Mouse (Mus musculus): ENCODE results near the gene Card6. TPM values are rescaled to one million over a fixed set of nuclear protein-coding genes. Genes with fewer than 3 reads are reported as not detected.
A peak's percentile ranks its signal among the peaks of the same experiment; 100 is the strongest.

The Card6 gene
- polyA plus RNA-seq, 1 experiment from 2014 or later = 1.3 TPM

DNA sequence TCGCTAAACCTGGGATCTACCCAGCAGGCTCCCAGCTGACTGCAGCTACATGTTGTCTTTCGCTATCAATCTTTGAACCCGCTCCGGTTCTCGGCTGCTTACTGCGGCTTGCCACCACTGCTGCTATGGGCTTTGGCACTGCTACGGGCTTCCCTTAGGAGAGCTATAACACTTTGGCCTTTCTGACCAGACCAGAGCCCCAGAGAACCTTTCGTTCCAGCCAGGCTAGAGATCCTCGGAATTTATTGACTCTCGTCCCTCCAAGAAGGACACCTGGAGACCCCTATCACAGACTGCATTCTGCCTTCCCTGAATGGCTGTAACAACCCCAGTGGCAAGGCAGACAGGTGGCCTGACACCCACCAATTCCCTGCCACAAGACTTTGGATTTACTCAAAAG lies 18.2 kb downstream of the Card6 start:
- Histone ChIP-seq H3K4me1 (ENCODE audit: control insufficient read depth, insufficient read depth, low read length) (no peaks in the 10 kb centered on the region), H3K4me2 (ENCODE audit: low read depth, low read length) (no peak overlapping the region), H3K27ac (replicated peaks; ENCODE audit: low read depth, low read length) (no peak overlapping the region), H3K9ac (replicated peaks; ENCODE audit: low read length) (no peak overlapping the region), H3K9me3 (replicated peaks; ENCODE audit: control insufficient read depth, low read length) (no peaks in the 10 kb centered on the region), H3K4me3 (ENCODE audit: low read depth, low read length) (no peak overlapping the region), H3K27me3 (ENCODE audit: control insufficient read depth, insufficient read depth, low read length) (no peaks in the 10 kb centered on the region), H3K36me3 (replicated peaks; ENCODE audit: control insufficient read depth, insufficient read depth, low read depth, low read length) (no peaks in the 10 kb centered on the region)
- WGBS = 92% methylated on average over 10 of the region's 10 CpGs
- no peak for DNase-seq (ENCODE audit: low spot score)
- no peak for ATAC-seq (replicated peaks; ENCODE audit: insufficient number of reproducible peaks, low FRiP score, low TSS enrichment, low read depth)

DNA sequence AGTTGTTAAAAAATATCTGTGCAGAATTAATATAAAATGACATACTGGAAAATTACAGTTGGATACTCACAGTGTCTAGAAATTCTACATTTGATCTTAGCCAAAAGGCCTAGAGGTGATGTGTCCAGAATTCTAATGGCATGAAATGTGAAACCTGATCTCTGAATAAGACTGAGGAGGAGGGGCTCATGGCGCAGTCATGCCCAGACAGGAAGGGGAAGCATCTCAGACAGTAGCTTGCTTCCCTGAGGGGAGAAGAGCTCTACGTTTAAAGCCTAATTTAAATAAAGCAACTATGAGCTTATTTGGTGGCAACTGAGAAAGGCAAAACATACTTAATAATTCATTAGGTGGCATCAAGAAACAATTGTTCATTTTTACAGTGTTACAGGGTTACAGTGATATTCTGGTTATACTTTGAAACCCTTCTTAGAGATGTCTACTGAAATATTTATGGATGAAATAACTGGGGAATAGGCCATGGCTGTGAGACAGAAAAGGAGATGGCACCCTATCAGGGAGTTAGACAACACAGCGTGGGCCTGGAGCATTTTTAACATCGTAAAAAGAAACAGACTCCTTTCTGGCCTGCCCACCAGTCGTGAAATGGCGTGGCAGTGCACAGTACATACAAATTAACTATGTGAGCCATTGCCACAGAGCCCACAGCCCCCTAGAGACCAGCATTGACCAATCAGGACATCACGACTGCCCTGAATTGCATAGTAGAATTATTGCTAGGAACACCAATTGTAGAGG lies 19.3 kb downstream of the Card6 start:
- DNase-seq (ENCODE audit: low spot score) = peak; percentile 30
- ATAC-seq (replicated peaks; ENCODE audit: insufficient number of reproducible peaks, low FRiP score, low TSS enrichment, low read depth) = no peak
- H3K4me3 ChIP-seq (ENCODE audit: low read depth, low read length) = no peak overlapping the region
- no peaks in the 10 kb centered on the region; the same call in 1 of the 2 replicates for H3K9me3 ChIP-seq (replicated peaks; ENCODE audit: control insufficient read depth, low read length)
- no peaks in the 10 kb centered on the region for H3K36me3 ChIP-seq (replicated peaks; ENCODE audit: control insufficient read depth, insufficient read depth, low read depth, low read length)
- H3K27me3 ChIP-seq (ENCODE audit: control insufficient read depth, insufficient read depth, low read length) = no peaks in the 10 kb centered on the region
- no peak overlapping the region for H3K4me2 ChIP-seq (ENCODE audit: low read depth, low read length)
- no peaks in the 10 kb centered on the region for H3K4me1 ChIP-seq (ENCODE audit: control insufficient read depth, insufficient read depth, low read length)
- H3K9ac ChIP-seq (replicated peaks; ENCODE audit: low read length) = no peak overlapping the region
- H3K27ac ChIP-seq (replicated peaks; ENCODE audit: low read depth, low read length) = no peak overlapping the region
- 62% methylated on average over 7 of the region's 7 CpGs for WGBS

DNA sequence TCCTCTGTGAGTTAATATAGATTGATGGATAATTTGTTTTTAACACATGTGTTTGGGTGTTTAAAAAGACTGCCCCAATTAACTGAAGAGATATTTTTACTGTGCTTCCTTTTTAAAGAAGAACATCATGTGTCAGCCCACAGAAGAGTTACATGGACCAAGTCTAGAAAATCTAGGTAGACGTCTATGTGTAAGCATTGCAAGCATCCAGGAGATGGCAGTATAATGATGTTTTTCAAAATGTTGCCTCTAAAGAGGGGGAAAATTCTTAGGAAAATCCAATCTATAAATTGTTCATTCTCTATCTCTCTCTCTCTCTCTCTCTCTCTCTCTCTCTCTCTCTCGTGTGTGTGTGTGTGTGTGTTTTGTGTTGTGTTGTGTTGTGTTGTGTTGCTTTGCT lies 22.2 kb downstream of the Card6 start:
- no peak overlapping the region for H3K4me2 ChIP-seq (ENCODE audit: low read depth, low read length)

DNA sequence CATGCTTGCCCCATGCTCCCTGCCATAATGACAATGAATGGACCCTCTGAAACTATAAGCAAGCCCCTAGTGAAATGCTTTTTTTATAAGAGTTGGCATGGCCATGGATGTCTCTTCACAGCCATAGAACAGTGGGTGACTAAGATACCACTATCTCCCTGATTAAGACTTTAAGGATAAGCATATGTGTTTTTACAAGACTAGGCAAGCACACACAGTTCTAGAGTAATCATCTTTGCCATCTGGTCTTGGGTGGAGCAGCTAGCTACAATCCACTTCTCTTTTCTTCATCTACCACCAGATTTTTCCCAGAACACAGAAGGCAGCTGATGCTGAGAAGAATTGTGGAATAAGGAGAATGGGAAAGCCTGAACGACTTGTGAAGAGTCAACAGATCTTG lies 27.1 kb downstream of the Card6 start:
- Histone ChIP-seq H3K9me3 (replicated peaks; ENCODE audit: control insufficient read depth, low read length) (no peaks in the 10 kb centered on the region; the same call in 1 of the 2 replicates), H3K4me2 (ENCODE audit: low read depth, low read length) (no peak overlapping the region), H3K27ac (replicated peaks; ENCODE audit: low read depth, low read length) (no peak overlapping the region), H3K27me3 (ENCODE audit: control insufficient read depth, insufficient read depth, low read length) (no peaks in the 10 kb centered on the region), H3K4me1 (ENCODE audit: control insufficient read depth, insufficient read depth, low read length) (no peaks in the 10 kb centered on the region), H3K4me3 (ENCODE audit: low read depth, low read length) (no peak overlapping the region), H3K9ac (replicated peaks; ENCODE audit: low read length) (no peak overlapping the region), H3K36me3 (replicated peaks; ENCODE audit: control insufficient read depth, insufficient read depth, low read depth, low read length) (no peaks in the 10 kb centered on the region)
- WGBS = 67% methylated on average over 1 of the region's 1 CpGs
- no peak for ATAC-seq (replicated peaks; ENCODE audit: insufficient number of reproducible peaks, low FRiP score, low TSS enrichment, low read depth)
- no peak for DNase-seq (ENCODE audit: low spot score)

More for the DNA sequence above, 22.2 kb downstream of the Card6 start:
- no peak overlapping the region for H3K4me3 ChIP-seq (ENCODE audit: low read depth, low read length)
- 16% methylated on average over 2 of the region's 2 CpGs for WGBS
- DNase-seq (ENCODE audit: low spot score) (peak; percentile 55), ATAC-seq (replicated peaks; ENCODE audit: insufficient number of reproducible peaks, low FRiP score, low TSS enrichment, low read depth) (no peak)
- no peak overlapping the region for H3K27ac ChIP-seq (replicated peaks; ENCODE audit: low read depth, low read length)
- H3K9ac ChIP-seq (replicated peaks; ENCODE audit: low read length) = no peak overlapping the region
- H3K27me3 ChIP-seq (ENCODE audit: control insufficient read depth, insufficient read depth, low read length) = no peaks in the 10 kb centered on the region
- no peaks in the 10 kb centered on the region for H3K36me3 ChIP-seq (replicated peaks; ENCODE audit: control insufficient read depth, insufficient read depth, low read depth, low read length)
- H3K9me3 ChIP-seq (replicated peaks; ENCODE audit: control insufficient read depth, low read length) = no peaks in the 10 kb centered on the region; the same call in 1 of the 2 replicates
- no peaks in the 10 kb centered on the region for H3K4me1 ChIP-seq (ENCODE audit: control insufficient read depth, insufficient read depth, low read length)

DNA sequence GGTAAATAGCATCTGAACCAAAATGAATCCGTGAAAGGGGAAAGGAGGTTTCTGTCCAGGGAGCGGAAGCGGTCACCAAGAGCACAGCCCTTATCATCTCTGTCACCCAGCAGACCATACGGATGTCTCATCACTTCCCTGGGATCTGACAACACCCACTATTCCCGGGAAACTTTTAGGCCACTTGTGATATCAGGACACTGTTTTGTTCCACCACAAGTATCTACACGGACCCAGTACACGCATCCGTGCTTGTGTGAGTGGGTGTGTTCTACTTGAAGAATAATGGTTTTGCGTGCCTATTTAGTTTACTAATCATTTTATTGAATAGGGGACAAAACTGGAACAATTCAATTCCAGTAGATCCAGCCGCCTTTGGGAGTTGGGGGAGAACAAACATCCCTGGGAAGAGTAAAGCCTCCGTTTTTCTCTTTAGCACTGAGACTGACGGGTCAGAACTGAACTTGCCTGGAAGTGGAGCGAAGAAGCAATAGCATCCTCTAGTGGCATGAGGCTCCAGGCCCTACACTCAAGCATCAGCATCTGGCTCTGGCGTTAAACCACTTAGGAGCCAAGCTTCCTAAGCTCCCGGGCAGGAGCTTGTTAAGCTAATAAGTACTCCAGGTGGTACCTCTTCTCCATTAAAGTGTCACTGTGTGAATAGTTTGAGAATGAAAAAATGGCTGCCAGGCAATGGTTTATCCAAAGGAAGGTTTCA lies 39.4 kb downstream of the Card6 start:
- H3K9ac ChIP-seq (replicated peaks; ENCODE audit: low read length) = no peak overlapping the region
- H3K4me1 ChIP-seq (ENCODE audit: control insufficient read depth, insufficient read depth, low read length) = no peaks in the 10 kb centered on the region
- ATAC-seq (replicated peaks; ENCODE audit: insufficient number of reproducible peaks, low FRiP score, low TSS enrichment, low read depth) (no peak), DNase-seq (ENCODE audit: low spot score) (peak; percentile 63)
- 60% methylated on average over 15 of the region's 15 CpGs for WGBS
- H3K27ac ChIP-seq (replicated peaks; ENCODE audit: low read depth, low read length) = no peak overlapping the region
- no peaks in the 10 kb centered on the region for H3K27me3 ChIP-seq (ENCODE audit: control insufficient read depth, insufficient read depth, low read length)
- no peak overlapping the region for H3K4me3 ChIP-seq (ENCODE audit: low read depth, low read length)
- H3K36me3 ChIP-seq (replicated peaks; ENCODE audit: control insufficient read depth, insufficient read depth, low read depth, low read length) = no peaks in the 10 kb centered on the region
- no peaks in the 10 kb centered on the region for H3K9me3 ChIP-seq (replicated peaks; ENCODE audit: control insufficient read depth, low read length)
- H3K4me2 ChIP-seq (ENCODE audit: low read depth, low read length) = no peak overlapping the region

DNA sequence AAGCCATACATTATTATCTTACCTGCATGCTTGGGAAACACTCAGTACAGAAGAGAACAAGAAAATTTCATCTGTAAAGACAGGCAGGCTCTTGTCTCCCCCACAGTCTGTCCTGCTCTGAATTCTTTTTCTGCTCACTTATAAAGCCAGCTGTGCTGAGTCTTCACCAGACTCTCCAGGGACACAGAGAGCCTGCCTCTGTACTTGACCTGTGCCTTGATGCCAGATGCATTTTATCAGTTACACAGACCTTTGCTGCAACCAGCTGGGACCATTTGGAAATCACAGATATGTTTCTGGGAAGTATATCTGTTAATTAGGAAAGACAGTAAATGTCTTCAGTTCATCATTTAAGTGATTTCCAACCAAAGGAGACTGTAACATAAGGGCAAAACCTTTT lies 44.7 kb downstream of the Card6 start, which contains the start of gene C7:
Gene C7 (minus strand): TSS at position 106 of the 400 bp plus-strand sequence.
- no peaks in the 10 kb centered on the region for H3K4me1 ChIP-seq (ENCODE audit: control insufficient read depth, insufficient read depth, low read length)
- no peaks in the 10 kb centered on the region for H3K36me3 ChIP-seq (replicated peaks; ENCODE audit: control insufficient read depth, insufficient read depth, low read depth, low read length)
- no peaks in the 10 kb centered on the region for H3K9me3 ChIP-seq (replicated peaks; ENCODE audit: control insufficient read depth, low read length)
- ATAC-seq (replicated peaks; ENCODE audit: insufficient number of reproducible peaks, low FRiP score, low TSS enrichment, low read depth) (no peak), DNase-seq (ENCODE audit: low spot score) (peak; percentile 19)
- H3K9ac ChIP-seq (replicated peaks; ENCODE audit: low read length) = no peak within 1 kb of the TSS
- H3K27ac ChIP-seq (replicated peaks; ENCODE audit: low read depth, low read length) = no peak within 1 kb of the TSS
- H3K4me3 ChIP-seq (ENCODE audit: low read depth, low read length) = no peak within 1 kb of the TSS
- H3K4me2 ChIP-seq (ENCODE audit: low read depth, low read length) = no peak within 1 kb of the TSS
- H3K27me3 ChIP-seq (ENCODE audit: control insufficient read depth, insufficient read depth, low read length) = no peaks in the 10 kb centered on the region

Other genes with a start within 250 kb of the Card6 start
- not detected in 2 replicates for gene Mroh2b, start 209.8 kb downstream of the Card6 start, polyA plus RNA-seq (2014; fragmentation: Nextera tagmentation; extraction: Ambion mirVana)
- 0.15 and 0.18 TPM in 2 replicates for gene C7, start 44.8 kb downstream of the Card6 start, polyA plus RNA-seq (2014; fragmentation: Nextera tagmentation; extraction: Ambion mirVana)
- gene Rpl37, start 8.1 kb upstream of the Card6 start, polyA plus RNA-seq (2014; fragmentation: Nextera tagmentation; extraction: Ambion mirVana) = 561 and 580 TPM in 2 replicates
- gene Prkaa1, start 35.3 kb upstream of the Card6 start, polyA plus RNA-seq (2014; fragmentation: Nextera tagmentation; extraction: Ambion mirVana) = 21.9 and 23.3 TPM in 2 replicates
- 50.7 and 53.9 TPM in 2 replicates for gene Ttc33, start 77.0 kb upstream of the Card6 start, polyA plus RNA-seq (2014; fragmentation: Nextera tagmentation; extraction: Ambion mirVana)
- gene Ptger4, start 135.6 kb upstream of the Card6 start, polyA plus RNA-seq (2014; fragmentation: Nextera tagmentation; extraction: Ambion mirVana) = 1.5 TPM in 2 replicates

Data from embryonic facial prominence, embryonic 11.5 days (tissue).